Mouse (Mus musculus) CD4-positive, CD25-positive, alpha-beta regulatory T cell, adult 4 months (primary cell): ENCODE measurements around the gene Tprg. TPM values are rescaled to one million over a fixed set of nuclear protein-coding genes. Genes with fewer than 3 reads are reported as not detected.
A peak's percentile ranks its signal among the peaks of the same experiment; 100 is the strongest.

Experiments
- ATAC-seq: one replicate; pipeline ENCODE4 v1.8.0; 2017
- polyA plus RNA-seq, 2 experiments: library from polyadenylated mRNA; unstranded; fragments of 100-300 nt; shearing (Covaris generic); gene quantifications; one replicate each; pipeline ENCODE4 v1.2.1; 2017

Gene Tprg
- not detected for polyA plus RNA-seq

- ATAC-seq = no peak
Measured at GRCm38 (mm10) chr16:25286517-25286916, at the start of gene Tprg. Gene Tprg (plus strand): TSS chr16:25286817.

- ATAC-seq = no peak
Measured at GRCm38 (mm10) chr16:25238274-25239050, 48.2 kb upstream of the Tprg start.

- ATAC-seq = peak; percentile 83
Measured at GRCm38 (mm10) chr16:25248889-25249288, 37.7 kb upstream of the Tprg start.

GRCm38 (mm10) chr16:25250129-25250749 lies 36.4 kb upstream of the Tprg start:
- ATAC-seq = peak; percentile 31

- no peak for ATAC-seq
Measured at GRCm38 (mm10) chr16:25251080-25251479, 35.5 kb upstream of the Tprg start.

GRCm38 (mm10) chr16:25254646-25255045 lies 32.0 kb upstream of the Tprg start:
- ATAC-seq = no peak

GRCm38 (mm10) chr16:25255186-25255585 lies 31.4 kb upstream of the Tprg start:
- ATAC-seq = no peak

- no peak for ATAC-seq
Measured at GRCm38 (mm10) chr16:25255603-25256260, 30.9 kb upstream of the Tprg start.

- no peak for ATAC-seq
Measured at GRCm38 (mm10) chr16:25262306-25262705, 24.3 kb upstream of the Tprg start.

GRCm38 (mm10) chr16:25262965-25263364 lies 23.7 kb upstream of the Tprg start:
- ATAC-seq = no peak

- ATAC-seq = peak; percentile 80
Measured at GRCm38 (mm10) chr16:25263520-25264149, 23.0 kb upstream of the Tprg start.

- no peak for ATAC-seq
Measured at GRCm38 (mm10) chr16:25265177-25265576, 21.4 kb upstream of the Tprg start.

GRCm38 (mm10) chr16:25268276-25268675 lies 18.3 kb upstream of the Tprg start:
- no peak for ATAC-seq

- no peak for ATAC-seq
Measured at GRCm38 (mm10) chr16:25282563-25282962, 4.1 kb upstream of the Tprg start.

GRCm38 (mm10) chr16:25293753-25294152 lies 7.1 kb downstream of the Tprg start:
- no peak for ATAC-seq

- ATAC-seq = no peak
Measured at GRCm38 (mm10) chr16:25295546-25295945, 8.9 kb downstream of the Tprg start.

GRCm38 (mm10) chr16:25296746-25297145 lies 10.1 kb downstream of the Tprg start:
- no peak for ATAC-seq

- ATAC-seq = no peak
Measured at GRCm38 (mm10) chr16:25298204-25298603, 11.6 kb downstream of the Tprg start.

GRCm38 (mm10) chr16:25302616-25303015 lies 16.0 kb downstream of the Tprg start:
- no peak for ATAC-seq

- no peak for ATAC-seq
Measured at GRCm38 (mm10) chr16:25314006-25314405, 27.4 kb downstream of the Tprg start.

- ATAC-seq = no peak
Measured at GRCm38 (mm10) chr16:25315090-25315489, 28.5 kb downstream of the Tprg start.

GRCm38 (mm10) chr16:25325631-25326238 lies 39.1 kb downstream of the Tprg start:
- no peak for ATAC-seq
